Mouse (Mus musculus) heart, embryonic 12.5 days (tissue): ENCODE results near the gene Dcbld1. TPM values are rescaled to one million over a fixed set of nuclear protein-coding genes. Genes with fewer than 3 reads are reported as not detected.

ENCODE experiments used
- ATAC-seq: fragments of 200-750 bp; cut with Nextera tagmentation; 2 replicates; pipeline ENCODE4 v1.8.0; 2017; ENCODE audit warnings: moderate TSS enrichment, moderate library complexity; ENCODE audit not compliant: insufficient number of reproducible peaks, low FRiP score
- H3K27ac ChIP-seq: fragments of 300-500 bp; sonication (generic); 2 replicates; pipeline ENCODE4 v1.5.1; 2016; ENCODE audit warnings: mild to moderate bottlenecking, moderate library complexity; ENCODE audit not compliant: poor library complexity, severe bottlenecking
- H3K27me3 ChIP-seq: fragments of 300-500 bp; sonication (generic); replicated peaks from 2 replicates; pipeline ENCODE4 v1.6.1; 2016; ENCODE audit warnings: mild to moderate bottlenecking, moderate library complexity
- H3K36me3 ChIP-seq: fragments of 300-500 bp; sonication (generic); 2 replicates; pipeline ENCODE4 v1.6.1; 2016; ENCODE audit warnings: mild to moderate bottlenecking, moderate library complexity
- H3K4me1 ChIP-seq: fragments of 300-500 bp; sonication (generic); replicated peaks from 2 replicates; pipeline ENCODE4 v1.6.1; 2016; ENCODE audit warnings: mild to moderate bottlenecking
- H3K4me2 ChIP-seq: fragments of 300-500 bp; sonication (generic); 2 replicates; pipeline ENCODE4 v1.6.1; 2016; ENCODE audit warnings: mild to moderate bottlenecking, moderate library complexity
- H3K4me3 ChIP-seq: fragments of 300-500 bp; sonication (generic); 2 replicates; pipeline ENCODE4 v1.5.1; 2016; ENCODE audit warnings: mild to moderate bottlenecking
- H3K9ac ChIP-seq: fragments of 300-500 bp; sonication (generic); 2 replicates; pipeline ENCODE4 v1.6.1; 2016; ENCODE audit warnings: mild to moderate bottlenecking, moderate library complexity
- H3K9me3 ChIP-seq: fragments of 300-500 bp; sonication (generic); replicated peaks from 2 replicates; pipeline ENCODE4 v1.6.1; 2016; ENCODE audit warnings: mild to moderate bottlenecking, moderate library complexity
- WGBS: fragments of 180-500 bp; shearing (Covaris S2); methylation state at CpG from one replicate; pipeline ENCODE4 v1.1.7; 2016; 5-methylcytosine and 5-hydroxymethylcytosine counted together
- polyA plus RNA-seq: library from polyadenylated mRNA; unstranded; fragments of >200 nt; fragmentation: Nextera tagmentation; extraction: Ambion mirVana; gene quantifications from 2 replicates; pipeline ENCODE4 v1.2.1, GENCODE M21; 2016

Gene Dcbld1
- 9.3 and 9.9 TPM in 2 replicates for polyA plus RNA-seq

DNA sequence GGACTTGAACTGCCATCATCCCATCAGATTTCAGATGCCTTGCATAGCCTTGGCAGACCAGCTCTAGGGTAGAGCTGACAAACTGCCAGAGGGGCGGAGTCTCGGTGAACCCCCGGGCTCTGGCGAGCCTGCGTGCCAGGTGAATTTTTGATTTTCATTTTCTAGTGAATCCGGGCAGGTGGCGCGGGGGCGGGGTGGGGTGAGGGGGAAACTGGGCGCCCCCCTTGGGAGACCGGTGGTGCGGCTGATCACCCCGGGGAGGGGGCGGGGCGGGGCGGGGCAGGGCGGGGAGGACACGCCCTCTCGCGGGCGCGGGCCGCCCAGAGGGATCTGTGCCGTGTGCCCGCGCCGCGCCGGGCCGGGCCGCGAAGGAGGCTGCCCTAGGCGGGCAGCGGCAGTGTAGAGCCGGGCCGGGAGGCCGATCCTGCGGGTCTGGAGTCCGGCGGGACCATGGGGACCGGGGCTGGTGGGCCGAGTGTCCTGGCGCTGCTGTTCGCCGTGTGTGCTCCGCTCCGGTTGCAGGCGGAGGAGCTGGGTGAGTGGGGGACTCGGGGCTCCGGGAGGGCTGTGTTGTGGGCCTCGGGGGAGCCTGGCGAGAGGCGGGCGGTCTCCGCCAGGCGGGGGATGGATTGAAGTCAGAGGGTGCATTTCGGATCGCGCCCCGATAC is at the start of gene Dcbld1:
TSS of gene Dcbld1 (plus strand) at position 319 of the 668 bp plus-strand sequence.
- peaks cover 7% of the 10 kb centered on the region for H3K4me1 ChIP-seq
- peak; percentile 94 for ATAC-seq
- peak within 1 kb of the TSS; percentile 82 for H3K4me2 ChIP-seq
- no peaks in the 10 kb centered on the region for H3K9me3 ChIP-seq
- peak within 1 kb of the TSS; percentile 74 for H3K4me3 ChIP-seq
- peak within 1 kb of the TSS; percentile 48 for H3K27ac ChIP-seq
- no peaks in the 10 kb centered on the region for H3K36me3 ChIP-seq
- WGBS: under 1% methylated on average over 57 of the region's 60 CpGs
- no peaks in the 10 kb centered on the region for H3K27me3 ChIP-seq
- peak within 1 kb of the TSS; percentile 82 for H3K9ac ChIP-seq

GRCm38 (mm10) chr10:52185900-52186299 is 47.5 kb upstream of the Dcbld1 start:
- no peak for ATAC-seq
- Histone ChIP-seq H3K4me2 (no peak overlapping the region), H3K27me3 (no peaks in the 10 kb centered on the region), H3K27ac (no peak overlapping the region), H3K9me3 (no peaks in the 10 kb centered on the region), H3K9ac (no peak overlapping the region), H3K4me3 (no peak overlapping the region), H3K36me3 (no peaks in the 10 kb centered on the region), H3K4me1 (no peaks in the 10 kb centered on the region)
- 65% methylated on average over 4 of the region's 4 CpGs for WGBS

DNA sequence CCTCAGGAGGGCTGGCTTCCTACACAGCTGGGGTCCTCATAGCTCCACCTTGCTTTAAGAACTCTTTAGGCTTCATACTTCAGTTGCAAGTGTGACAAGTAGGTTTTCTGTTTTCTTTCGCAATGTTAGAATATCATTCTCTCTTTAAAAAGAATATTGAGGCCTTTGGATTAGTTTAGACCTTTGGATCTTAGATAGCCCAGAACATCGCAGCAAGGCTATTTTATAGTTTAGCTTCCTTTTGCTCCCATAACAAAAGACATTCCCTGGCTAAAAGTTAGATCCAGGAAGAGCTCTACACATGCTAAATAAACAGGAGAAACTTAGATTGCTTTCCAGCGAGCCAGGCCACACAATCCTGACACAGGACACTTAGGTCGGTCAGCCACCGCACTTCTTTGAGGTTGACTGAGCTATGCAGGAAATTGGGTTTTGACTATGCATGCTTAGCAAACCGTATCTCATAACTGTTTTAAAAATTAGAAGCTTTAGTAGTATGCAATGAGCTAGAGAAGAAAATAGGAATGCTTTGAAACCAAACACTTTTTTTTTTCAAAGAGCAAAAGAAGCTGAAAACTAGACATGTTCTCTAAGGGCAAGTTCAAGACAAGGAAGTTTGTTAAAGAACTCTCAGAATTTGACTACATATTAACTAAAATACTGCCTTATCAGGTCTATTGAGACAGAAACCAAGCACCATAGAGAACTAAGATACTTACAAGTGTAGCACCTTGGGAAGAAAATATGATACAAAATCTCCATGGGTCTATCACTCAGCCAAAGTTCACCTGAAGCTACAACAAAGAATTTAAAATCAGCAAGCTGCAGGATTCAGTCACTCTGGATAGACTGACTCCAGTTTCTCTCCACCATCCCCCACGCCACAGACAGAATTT is 38.2 kb upstream of the Dcbld1 start, which contains the start of gene Ros1:
TSS of gene Ros1 (minus strand) at position 288 of the 896 bp plus-strand sequence.
- ATAC-seq: no peak
- WGBS: 74% methylated on average over 7 of the region's 7 CpGs
- no peak within 1 kb of the TSS for H3K4me3 ChIP-seq

GRCm38 (mm10) chr10:52204006-52204405 is 29.4 kb upstream of the Dcbld1 start:
- no peak for ATAC-seq
- H3K27me3 ChIP-seq: no peaks in the 10 kb centered on the region
- no peaks in the 10 kb centered on the region for H3K36me3 ChIP-seq
- WGBS: 64% methylated on average over 2 of the region's 2 CpGs
- H3K4me1 ChIP-seq: no peaks in the 10 kb centered on the region
- no peak overlapping the region for H3K4me3 ChIP-seq
- H3K9ac ChIP-seq: no peak overlapping the region
- H3K4me2 ChIP-seq: no peak overlapping the region
- no peaks in the 10 kb centered on the region for H3K9me3 ChIP-seq
- H3K27ac ChIP-seq: no peak overlapping the region

More for the DNA sequence above, 38.2 kb upstream of the Dcbld1 start, which contains the start of gene Ros1:
- Histone ChIP-seq H3K27ac (no peak within 1 kb of the TSS), H3K9ac (no peak within 1 kb of the TSS), H3K36me3 (no peaks in the 10 kb centered on the region), H3K27me3 (no peaks in the 10 kb centered on the region), H3K4me2 (no peak within 1 kb of the TSS), H3K9me3 (no peaks in the 10 kb centered on the region), H3K4me1 (no peaks in the 10 kb centered on the region)

GRCm38 (mm10) chr10:52215267-52215818 is 18.1 kb upstream of the Dcbld1 start:
- no peaks in the 10 kb centered on the region for H3K27me3 ChIP-seq
- no peak overlapping the region for H3K4me2 ChIP-seq
- no peak for ATAC-seq
- H3K9ac ChIP-seq: no peak overlapping the region
- H3K27ac ChIP-seq: no peak overlapping the region
- 21% methylated on average over 2 of the region's 2 CpGs for WGBS
- no peaks in the 10 kb centered on the region for H3K36me3 ChIP-seq
- H3K9me3 ChIP-seq: no peaks in the 10 kb centered on the region
- H3K4me3 ChIP-seq: no peak overlapping the region
- peaks cover 6% of the 10 kb centered on the region for H3K4me1 ChIP-seq

GRCm38 (mm10) chr10:52216797-52217563 is 16.4 kb upstream of the Dcbld1 start:
- H3K4me2 ChIP-seq: no peak overlapping the region
- no peak overlapping the region for H3K9ac ChIP-seq
- no peak overlapping the region for H3K27ac ChIP-seq
- peaks cover 6% of the 10 kb centered on the region for H3K4me1 ChIP-seq
- no peak; the same call in 1 of the 2 replicates for ATAC-seq
- WGBS: 24% methylated on average over 7 of the region's 7 CpGs
- H3K9me3 ChIP-seq: no peaks in the 10 kb centered on the region
- H3K27me3 ChIP-seq: no peaks in the 10 kb centered on the region
- H3K36me3 ChIP-seq: no peaks in the 10 kb centered on the region
- no peak overlapping the region for H3K4me3 ChIP-seq

DNA sequence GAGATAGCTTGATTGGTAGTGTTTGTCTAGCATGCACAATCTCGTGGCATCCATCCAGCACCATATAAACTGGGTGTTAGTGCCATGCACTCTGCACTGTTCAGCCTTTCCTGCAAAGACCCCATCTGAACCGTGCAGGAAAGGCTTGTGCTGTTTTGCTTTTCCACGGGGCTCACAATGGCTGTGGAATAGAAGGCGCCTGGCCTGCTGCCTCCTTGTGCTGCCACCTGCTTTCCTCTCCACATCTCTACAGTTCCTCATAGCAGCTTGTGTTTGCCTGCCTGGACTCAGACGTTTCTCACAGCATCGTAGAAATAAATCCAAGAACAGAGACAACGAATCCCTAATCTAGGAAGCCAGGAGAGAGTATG is 15.9 kb upstream of the Dcbld1 start:
- 46% methylated on average over 7 of the region's 7 CpGs for WGBS
- Histone ChIP-seq H3K27ac (no peak overlapping the region), H3K9me3 (no peaks in the 10 kb centered on the region), H3K27me3 (no peaks in the 10 kb centered on the region), H3K9ac (no peak overlapping the region), H3K4me3 (no peak overlapping the region), H3K36me3 (no peaks in the 10 kb centered on the region), H3K4me2 (no peak overlapping the region), H3K4me1 (peaks cover 6% of the 10 kb centered on the region)
- ATAC-seq: no peak

GRCm38 (mm10) chr10:52219600-52219999 is 13.8 kb upstream of the Dcbld1 start:
- no peaks in the 10 kb centered on the region for H3K27me3 ChIP-seq
- no peak overlapping the region for H3K27ac ChIP-seq
- H3K9ac ChIP-seq: no peak overlapping the region
- H3K4me3 ChIP-seq: no peak overlapping the region
- no peak overlapping the region for H3K4me2 ChIP-seq
- no peaks in the 10 kb centered on the region for H3K9me3 ChIP-seq
- H3K36me3 ChIP-seq: no peaks in the 10 kb centered on the region
- H3K4me1 ChIP-seq: peaks cover 6% of the 10 kb centered on the region
- WGBS: 66% methylated on average over 3 of the region's 3 CpGs
- ATAC-seq: no peak

DNA sequence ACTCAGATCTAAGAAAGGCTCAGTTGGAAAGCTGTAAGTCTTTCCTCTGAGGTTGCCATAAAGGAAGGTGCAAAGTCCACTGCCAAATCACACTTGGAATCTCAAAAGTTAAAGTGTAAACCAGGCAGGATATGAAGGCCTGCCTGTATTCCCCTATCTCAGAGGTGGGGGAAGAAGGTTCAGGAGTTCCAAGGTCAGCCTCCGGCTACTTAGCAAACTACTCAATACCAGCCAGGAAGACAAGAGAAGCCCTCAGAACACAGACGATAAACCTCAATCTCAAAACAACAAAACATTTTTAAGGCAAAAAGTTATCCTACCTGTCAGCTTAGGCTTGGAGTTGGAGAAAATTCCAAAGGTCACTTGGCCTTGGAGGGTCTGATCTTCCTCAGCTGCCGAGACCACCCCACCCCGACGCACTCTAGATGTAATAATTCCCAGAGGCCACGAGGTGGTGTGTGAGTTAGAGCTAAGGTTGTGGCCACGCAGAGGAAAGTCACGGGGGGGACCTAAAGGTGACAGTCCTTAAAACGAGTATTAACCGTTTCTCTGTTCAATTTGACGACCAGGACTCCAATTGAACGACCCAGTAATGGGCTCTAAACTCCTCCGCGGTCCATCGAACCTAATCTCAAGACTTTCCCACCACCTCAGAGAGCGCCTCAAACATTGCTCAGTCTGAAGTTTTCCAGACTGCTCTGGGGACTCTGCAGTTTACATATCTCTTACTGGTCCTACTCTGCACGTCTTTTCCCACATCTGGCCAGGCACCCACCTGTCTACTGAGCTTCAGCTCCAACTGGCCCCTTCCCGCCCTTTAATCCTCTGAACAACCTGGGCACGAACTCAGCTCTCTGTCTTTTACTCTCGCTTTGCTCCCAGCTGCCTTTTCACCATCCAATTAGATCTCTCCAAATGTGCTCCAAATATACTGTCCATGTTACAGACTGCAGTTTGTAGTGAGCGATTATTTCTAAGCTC is 933 bp upstream of the Dcbld1 start:
- 11% methylated on average over 21 of the region's 21 CpGs for WGBS
- no peaks in the 10 kb centered on the region for H3K36me3 ChIP-seq
- H3K27ac ChIP-seq: no peak overlapping the region
- H3K27me3 ChIP-seq: no peaks in the 10 kb centered on the region
- peak overlapping the region; percentile 82 for H3K4me2 ChIP-seq
- ATAC-seq: no peak
- peaks cover 7% of the 10 kb centered on the region for H3K4me1 ChIP-seq
- peak overlapping the region; percentile 82; the same call in 1 of the 2 replicates for H3K9ac ChIP-seq
- peak overlapping the region; percentile 74 for H3K4me3 ChIP-seq
- H3K9me3 ChIP-seq: no peaks in the 10 kb centered on the region
